Mouse (Mus musculus): ENCODE results near the gene Pde1c.

GRCm38 (mm10) chr6:56066632-56067282 lies 502.1 kb downstream of the Pde1c start:
- TF ChIP-seq CTCF (IDR thresholded peaks at IDR 0.05): peak; percentile 73
- TF ChIP-seq POLR2A (IDR thresholded peaks at IDR 0.05; ENCODE audit: insufficient read depth, low read depth, low read length): no peak

Data from heart, adult 2 months (tissue).